Mouse (Mus musculus) midbrain, embryonic 13.5 days (tissue): ENCODE data around the gene Vps45. TPM values are rescaled to one million over a fixed set of nuclear protein-coding genes. Genes with fewer than 3 reads are reported as not detected.
"Not testable (repeated sequence)": the region's sequence is repeated elsewhere in the genome, so short reads cannot be mapped to it uniquely, and the experiment has no call there.

Source experiments
- ATAC-seq: fragments of 200-750 bp; cut with Nextera tagmentation; 2 replicates; pipeline ENCODE4 v1.8.0; 2017; ENCODE audit warnings: mild to moderate bottlenecking, moderate TSS enrichment, moderate library complexity
- H3K27ac ChIP-seq: fragments of 300-500 bp; sonication (generic); 2 replicates; pipeline ENCODE4 v1.5.1; 2015; ENCODE audit warnings: inconsistent platforms, mild to moderate bottlenecking, moderate library complexity
- H3K27me3 ChIP-seq: fragments of 300-500 bp; sonication (generic); 2 replicates; pipeline ENCODE4 v1.6.1; 2015; ENCODE audit warnings: mild to moderate bottlenecking, inconsistent platforms
- H3K36me3 ChIP-seq: fragments of 300-500 bp; sonication (generic); 2 replicates; pipeline ENCODE4 v1.6.1; 2015; ENCODE audit warnings: mild to moderate bottlenecking, inconsistent platforms
- H3K4me1 ChIP-seq: fragments of 300-500 bp; sonication (generic); replicated peaks from 2 replicates; pipeline ENCODE4 v1.6.1; 2015; ENCODE audit warnings: inconsistent platforms
- H3K4me2 ChIP-seq: fragments of 300-500 bp; sonication (generic); replicated peaks from 2 replicates; pipeline ENCODE4 v1.6.1; 2015; ENCODE audit warnings: moderate library complexity, mild to moderate bottlenecking, inconsistent platforms
- H3K4me3 ChIP-seq: fragments of 300-500 bp; sonication (generic); replicated peaks from 2 replicates; pipeline ENCODE4 v1.5.1; 2015; ENCODE audit warnings: mild to moderate bottlenecking, inconsistent platforms
- H3K9ac ChIP-seq: fragments of 300-500 bp; sonication (generic); replicated peaks from 2 replicates; pipeline ENCODE4 v1.6.1; 2015; ENCODE audit warnings: mild to moderate bottlenecking, inconsistent platforms
- H3K9me3 ChIP-seq: fragments of 300-500 bp; sonication (generic); 2 replicates; pipeline ENCODE4 v1.6.1; 2016; ENCODE audit warnings: mild to moderate bottlenecking, inconsistent platforms
- WGBS: fragments of 180-500 bp; shearing (Covaris S2); methylation state at CpG from one replicate; pipeline ENCODE4 v1.1.7; 2015; 5-methylcytosine and 5-hydroxymethylcytosine counted together
- polyA plus RNA-seq: library from polyadenylated mRNA; unstranded; fragments of >200 nt; fragmentation: Nextera tagmentation; extraction: Ambion mirVana; gene quantifications from 2 replicates; pipeline ENCODE4 v1.2.1, GENCODE M21; 2015

The Vps45 gene
- polyA plus RNA-seq, 1 experiment from 2014 or later: 63.7 TPM

GRCm38 (mm10) chr3:95959082-95959481 is 99.2 kb downstream of the Vps45 start:
- 79% methylated on average over 5 of the region's 5 CpGs for WGBS
- Histone ChIP-seq H3K27me3 (no peaks in the 10 kb centered on the region), H3K4me2 (no peak overlapping the region), H3K9me3 (no peaks in the 10 kb centered on the region), H3K4me3 (no peak overlapping the region), H3K9ac (no peak overlapping the region), H3K27ac (no peak overlapping the region), H3K4me1 (no peaks in the 10 kb centered on the region), H3K36me3 (no peaks in the 10 kb centered on the region)
- no peak for ATAC-seq

- H3K27ac ChIP-seq: no peak overlapping the region
- 78% methylated on average over 8 of the region's 8 CpGs for WGBS
- no peak for ATAC-seq
Measured at GRCm38 (mm10) chr3:95957359-95958148, 100.7 kb downstream of the Vps45 start.

GRCm38 (mm10) chr3:95955318-95955717 is 102.9 kb downstream of the Vps45 start:
- Histone ChIP-seq H3K4me1 (peaks cover 19% of the 10 kb centered on the region), H3K4me3 (no peak overlapping the region), H3K4me2 (no peak overlapping the region), H3K27me3 (no peaks in the 10 kb centered on the region), H3K9me3 (no peaks in the 10 kb centered on the region), H3K27ac (no peak overlapping the region), H3K9ac (no peak overlapping the region), H3K36me3 (no peaks in the 10 kb centered on the region)
- ATAC-seq: no peak
- 88% methylated on average over 5 of the region's 5 CpGs for WGBS

More at GRCm38 (mm10) chr3:95957359-95958148, 100.7 kb downstream of the Vps45 start:
- no peak overlapping the region for H3K4me2 ChIP-seq
- H3K9ac ChIP-seq: no peak overlapping the region
- no peaks in the 10 kb centered on the region for H3K36me3 ChIP-seq
- H3K27me3 ChIP-seq: no peaks in the 10 kb centered on the region
- H3K4me1 ChIP-seq: peaks cover 10% of the 10 kb centered on the region
- no peaks in the 10 kb centered on the region for H3K9me3 ChIP-seq
- H3K4me3 ChIP-seq: no peak overlapping the region

GRCm38 (mm10) chr3:95954648-95955173 is 103.6 kb downstream of the Vps45 start:
- ATAC-seq, H3K27ac ChIP-seq, H3K9me3 ChIP-seq, H3K4me2 ChIP-seq, H3K36me3 ChIP-seq, H3K9ac ChIP-seq, H3K4me3 ChIP-seq, H3K27me3 ChIP-seq: not testable (repeated sequence)
- 93% methylated on average over 12 of the region's 12 CpGs for WGBS
- H3K4me1 ChIP-seq: peaks cover 19% of the 10 kb centered on the region

- Histone ChIP-seq H3K4me1 (peaks cover 19% of the 10 kb centered on the region), H3K9me3 (no peaks in the 10 kb centered on the region), H3K36me3 (no peaks in the 10 kb centered on the region), H3K27me3 (no peaks in the 10 kb centered on the region), H3K4me2 (no peak overlapping the region), H3K4me3 (no peak overlapping the region), H3K9ac (no peak overlapping the region; the same call in 1 of the 2 replicates), H3K27ac (peak overlapping the region; percentile 83)
- WGBS: 53% methylated on average over 3 of the region's 3 CpGs
- ATAC-seq: no peak
Measured at GRCm38 (mm10) chr3:95953522-95953921, 104.7 kb downstream of the Vps45 start.

- Histone ChIP-seq H3K27me3 (no peaks in the 10 kb centered on the region), H3K36me3 (no peaks in the 10 kb centered on the region), H3K4me1 (peaks cover 19% of the 10 kb centered on the region), H3K4me3 (no peak overlapping the region), H3K9me3 (no peaks in the 10 kb centered on the region), H3K27ac (peak overlapping the region; percentile 83), H3K4me2 (no peak overlapping the region), H3K9ac (no peak overlapping the region; the same call in 1 of the 2 replicates)
- no peak for ATAC-seq
Measured at GRCm38 (mm10) chr3:95953023-95953422, 105.2 kb downstream of the Vps45 start.

- H3K36me3 ChIP-seq, H3K27me3 ChIP-seq, H3K9me3 ChIP-seq: not testable (repeated sequence)
- peak; percentile 14; the same call in 1 of the 2 replicates for ATAC-seq
- H3K4me2 ChIP-seq: peak overlapping the region; percentile 67
- peak overlapping the region; percentile 55 for H3K4me3 ChIP-seq
- H3K27ac ChIP-seq: peak overlapping the region; percentile 96
- H3K4me1 ChIP-seq: peaks cover 19% of the 10 kb centered on the region
- H3K9ac ChIP-seq: peak overlapping the region; percentile 74
- 73% methylated on average over 12 of the region's 12 CpGs for WGBS
Measured at GRCm38 (mm10) chr3:95951566-95951965, 106.7 kb downstream of the Vps45 start.

GRCm38 (mm10) chr3:95950763-95951551 is 107.3 kb downstream of the Vps45 start:
- peak overlapping the region; percentile 96 for H3K27ac ChIP-seq
- H3K27me3 ChIP-seq: no peaks in the 10 kb centered on the region
- WGBS: 2% methylated on average over 49 of the region's 49 CpGs
- H3K36me3 ChIP-seq: peaks cover 10% of the 10 kb centered on the region
- ATAC-seq: peak; percentile 96
- peak overlapping the region; percentile 67 for H3K4me2 ChIP-seq
- H3K9me3 ChIP-seq: no peaks in the 10 kb centered on the region
- H3K4me1 ChIP-seq: peaks cover 19% of the 10 kb centered on the region
- peak overlapping the region; percentile 74 for H3K9ac ChIP-seq
- peak overlapping the region; percentile 55 for H3K4me3 ChIP-seq

Other genes with a start within 250 kb of the Vps45 start
- gene Rprd2, start 239.6 kb downstream of the Vps45 start, polyA plus RNA-seq: 24.8 and 25.0 TPM in 2 replicates
- gene Prpf3, start 202.6 kb downstream of the Vps45 start, polyA plus RNA-seq: 39.5 and 48.0 TPM in 2 replicates
- 340 TPM in 2 replicates for gene Mrps21, start 186.9 kb downstream of the Vps45 start, polyA plus RNA-seq
- gene Ciart, start 176.2 kb downstream of the Vps45 start, polyA plus RNA-seq: 3.2 and 4.8 TPM in 2 replicates
- gene BC028528, start 166.5 kb downstream of the Vps45 start, polyA plus RNA-seq: 12.9 and 14.4 TPM in 2 replicates
- 32.6 and 33.8 TPM in 2 replicates for gene Aph1a, start 164.5 kb downstream of the Vps45 start, polyA plus RNA-seq
- gene Car14, start 153.8 kb downstream of the Vps45 start, polyA plus RNA-seq: 8.5 and 11.7 TPM in 2 replicates
- 218 and 242 TPM in 2 replicates for gene Anp32e, start 129.2 kb downstream of the Vps45 start, polyA plus RNA-seq
- 61.2 and 77.0 TPM in 2 replicates for gene Plekho1, start 62.5 kb downstream of the Vps45 start, polyA plus RNA-seq
- gene Otud7b, start 46.1 kb upstream of the Vps45 start, polyA plus RNA-seq: 10.2 and 11.4 TPM in 2 replicates
- 9.1 and 12.2 TPM in 2 replicates for gene Mtmr11, start 103.5 kb upstream of the Vps45 start, polyA plus RNA-seq
- gene Sf3b4, start 113.9 kb upstream of the Vps45 start, polyA plus RNA-seq: 152 and 154 TPM in 2 replicates
- gene Sv2a, start 122.7 kb upstream of the Vps45 start, polyA plus RNA-seq: 68.3 and 72.0 TPM in 2 replicates
- gene Bola1, start 161.2 kb upstream of the Vps45 start, polyA plus RNA-seq: 67.7 and 70.4 TPM in 2 replicates
- 0.71 TPM in 1 of 2 replicates, not detected in the other for gene Hist2h2ab, start 161.4 kb upstream of the Vps45 start, polyA plus RNA-seq
- gene Hist2h2ac, start 162.4 kb upstream of the Vps45 start, polyA plus RNA-seq: 4.4 and 5.4 TPM in 2 replicates
- 5.9 and 6.5 TPM in 2 replicates for gene Hist2h2be, start 162.7 kb upstream of the Vps45 start, polyA plus RNA-seq
- 6.9 and 7.8 TPM in 2 replicates for gene Hist2h3c2, start 180.7 kb upstream of the Vps45 start, polyA plus RNA-seq
- gene Hist2h2aa2, start 181.8 kb upstream of the Vps45 start, polyA plus RNA-seq: 75.5 and 102 TPM in 2 replicates
- gene Hist2h2aa1, start 187.0 kb upstream of the Vps45 start, polyA plus RNA-seq: 23.2 and 42.5 TPM in 2 replicates
- 0.34 TPM in 2 replicates for gene Hist2h3c1, start 188.2 kb upstream of the Vps45 start, polyA plus RNA-seq
- gene Hist2h4, start 204.8 kb upstream of the Vps45 start, polyA plus RNA-seq: 11.1 and 13.2 TPM in 2 replicates
- gene Hist2h3b, start 210.2 kb upstream of the Vps45 start, polyA plus RNA-seq: 47.8 and 48.8 TPM in 2 replicates
- gene Hist2h2bb, start 211.3 kb upstream of the Vps45 start, polyA plus RNA-seq: 9.1 TPM in 2 replicates
- 1.2 and 1.9 TPM in 2 replicates for gene Fcgr1, start 235.5 kb upstream of the Vps45 start, polyA plus RNA-seq